Mouse (Mus musculus) brain, embryonic 18.5 days (tissue): ENCODE results near the gene Olfr807.

ENCODE experiments used
- DNase-seq: peaks from one replicate; pipeline ENCODE4 v3.0.0-alpha.2; 2012; ENCODE audit warnings: low read depth, low spot score

The Olfr807 gene

DNA sequence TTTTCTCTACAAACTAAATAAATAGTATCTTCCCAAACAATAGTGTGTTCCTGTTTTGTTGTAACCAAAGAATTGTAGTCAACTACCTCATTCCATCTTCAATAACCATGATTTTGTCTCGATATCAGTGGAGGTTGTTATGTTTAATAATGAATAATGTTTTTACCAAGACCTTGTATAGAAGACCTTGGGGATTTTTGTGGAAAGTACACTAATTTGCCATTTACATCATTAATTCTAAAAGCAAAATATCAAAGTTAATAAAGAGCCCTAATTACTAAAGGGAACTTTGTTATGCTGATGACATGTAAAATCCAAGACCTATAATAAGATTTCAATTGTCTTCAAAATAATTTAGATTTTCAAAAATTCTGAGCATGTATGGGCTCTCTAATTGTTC is at the start of gene Olfr807:
Gene Olfr807, minus strand, starts transcription at position 101 of the 400 bp plus-strand sequence.
- DNase-seq = no peak

DNA sequence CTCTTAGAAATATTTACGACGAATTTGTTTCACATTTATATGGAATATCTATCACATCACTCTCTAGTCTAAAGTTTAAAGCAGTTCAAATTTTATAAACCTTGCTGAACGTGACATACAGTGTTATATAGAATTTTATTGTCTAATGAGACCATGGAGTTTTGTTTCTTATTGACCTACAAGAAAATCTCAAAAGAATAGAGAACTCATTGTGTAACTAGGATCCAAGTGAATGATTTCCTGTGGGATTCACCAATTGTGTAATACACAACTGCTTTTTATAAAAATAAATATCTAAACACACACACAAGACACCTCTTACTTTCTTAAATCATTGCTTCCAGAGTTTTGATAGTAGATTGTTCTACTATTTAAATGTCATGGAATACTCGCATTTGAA is 46.7 kb upstream of the Olfr807 start, which contains the start of gene Olfr811:
Gene Olfr811, minus strand, starts transcription at position 101 of the 400 bp plus-strand sequence.
- DNase-seq = no peak

DNA sequence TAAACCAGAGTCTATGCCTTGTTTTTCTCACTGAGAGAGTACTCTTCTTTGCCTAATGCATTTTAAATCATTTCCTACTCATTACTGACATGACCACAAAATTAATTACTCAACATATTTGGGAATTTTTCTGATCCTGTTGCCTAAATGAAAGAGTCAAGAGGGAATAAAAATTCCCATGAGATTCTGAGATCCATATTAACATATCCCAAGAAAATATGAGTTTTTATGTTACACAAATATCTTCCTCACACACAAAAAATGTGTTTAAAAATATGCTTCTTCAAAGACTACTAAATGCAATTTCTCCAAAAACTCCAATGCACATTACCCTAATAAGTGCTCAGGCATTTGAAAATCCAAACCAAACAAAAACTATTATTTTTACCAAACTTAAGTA is 37.2 kb upstream of the Olfr807 start, which contains the start of gene Olfr810:
Gene Olfr810, minus strand, starts transcription at position 101 of the 400 bp plus-strand sequence.
- DNase-seq = no peak

DNA sequence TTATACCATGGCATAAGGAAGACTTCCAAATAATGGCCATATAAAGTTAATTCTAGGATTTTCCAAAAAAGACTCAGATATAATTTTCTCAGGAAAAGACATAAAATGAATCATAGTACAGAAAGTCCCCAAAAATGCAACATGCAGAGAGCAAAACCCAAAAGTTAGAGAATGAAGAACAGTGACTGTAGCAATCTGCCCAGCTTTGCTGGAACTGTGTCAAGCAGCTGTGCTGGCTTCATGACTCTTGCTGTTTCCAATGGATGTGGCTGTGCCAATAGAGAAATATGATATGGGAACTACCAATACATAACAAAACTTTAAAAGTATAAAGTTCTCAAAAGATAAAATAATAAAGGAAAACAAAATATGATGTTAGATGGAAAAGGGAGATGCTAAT is 20.5 kb upstream of the Olfr807 start:
- DNase-seq = no peak

- no peak for DNase-seq
Observed at GRCm38 (mm10) chr10:129774338-129774737, 16.7 kb upstream of the Olfr807 start, which contains the start of gene Olfr809. TSS of gene Olfr809 (plus strand) at chr10:129774638.

- no peak for DNase-seq
Observed at GRCm38 (mm10) chr10:129765182-129765581, 7.6 kb upstream of the Olfr807 start, which contains the start of gene Olfr808. TSS of gene Olfr808 (plus strand) at chr10:129765482.

GRCm38 (mm10) chr10:129741821-129742220 is 15.8 kb downstream of the Olfr807 start, which contains the start of gene Olfr806:
TSS of gene Olfr806 (minus strand) at chr10:129741921.
- no peak for DNase-seq

DNA sequence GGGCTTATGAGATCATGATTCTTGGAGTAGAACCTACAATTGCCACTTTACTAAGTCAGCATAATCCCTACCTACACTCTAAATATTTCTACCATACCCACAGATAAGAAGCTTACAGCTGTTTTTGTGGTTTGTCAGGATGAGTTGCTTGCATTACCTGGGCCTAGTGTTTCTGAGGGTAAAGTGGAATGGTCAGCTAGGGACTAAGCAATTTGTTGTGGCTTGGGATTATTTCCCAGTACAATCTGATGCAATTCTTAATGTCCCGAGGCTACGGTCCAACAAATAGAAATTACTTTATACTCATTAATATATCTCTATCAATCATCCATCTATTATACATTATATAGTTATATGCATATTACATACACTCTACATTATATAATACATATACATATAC is 28.3 kb downstream of the Olfr807 start, which contains the start of gene Olfr805:
Gene Olfr805, minus strand, starts transcription at position 101 of the 400 bp plus-strand sequence.
- DNase-seq = no peak
